Mouse (Mus musculus) gastrocnemius, postnatal 25 days (tissue): ENCODE results near the gene Klk10. TPM values are rescaled to one million over a fixed set of nuclear protein-coding genes. Genes with fewer than 3 reads are reported as not detected.

ENCODE experiments used
- DNase-seq: peaks from one replicate; pipeline ENCODE4 v3.0.0; 2022
- long read RNA-seq, 2 experiments: library from polyadenylated mRNA; stranded (forward); transcript quantifications; one replicate each; pipeline ENCODE4 v2.0.0; 2021
- total RNA-seq, 2 experiments: library from RNA; stranded (reverse); gene quantifications; 1 replicate in 1 of 2; 2 replicates in 1 of 2; pipeline ENCODE4 v1.2.3; 2021

The Klk10 gene
- total RNA-seq, result 1 to 10 TPM in 1 of 2 experiments, under 1 TPM in 1; 0.79 to 1.2 TPM
- long read RNA-seq, experiment 1, partial matches to known transcripts, result 0 of 2 reads
- long read RNA-seq, experiment 1, other reads (novel, unspliced or antisense), result 0 of 2 reads
- long read RNA-seq, experiment 2, result 0 reads

DNA sequence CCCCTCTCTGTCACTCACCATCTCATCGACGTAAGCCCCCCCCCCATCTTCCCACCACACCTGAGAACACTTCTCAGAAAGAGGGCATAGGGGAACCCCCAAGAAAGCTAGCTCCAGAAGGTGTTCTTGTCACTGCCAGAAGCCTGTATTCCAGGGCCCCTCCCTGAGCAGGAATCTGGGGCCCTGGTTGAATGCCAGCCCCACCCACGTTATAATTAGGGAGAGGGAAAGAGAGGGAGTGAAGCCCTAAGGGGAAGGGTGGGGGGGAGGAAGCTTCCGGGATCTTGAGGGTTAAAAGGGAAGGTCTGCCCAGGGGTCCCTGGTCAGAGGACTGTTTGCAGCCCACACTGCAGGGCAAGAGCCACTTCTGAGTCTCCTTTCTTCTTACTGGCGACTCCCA lies at the start of gene Klk10:
TSS of gene Klk10 (plus strand) at position 290 of the 400 bp plus-strand sequence.
- DNase-seq, result no peak

- no peak for DNase-seq
Measured at GRCm38 (mm10) chr7:43747788-43748187, 33.0 kb upstream of the Klk10 start.

- no peak for DNase-seq
Measured at GRCm38 (mm10) chr7:43752806-43753205, 28.0 kb upstream of the Klk10 start.

GRCm38 (mm10) chr7:43766484-43766883 lies 14.4 kb upstream of the Klk10 start:
- DNase-seq, result no peak

DNA sequence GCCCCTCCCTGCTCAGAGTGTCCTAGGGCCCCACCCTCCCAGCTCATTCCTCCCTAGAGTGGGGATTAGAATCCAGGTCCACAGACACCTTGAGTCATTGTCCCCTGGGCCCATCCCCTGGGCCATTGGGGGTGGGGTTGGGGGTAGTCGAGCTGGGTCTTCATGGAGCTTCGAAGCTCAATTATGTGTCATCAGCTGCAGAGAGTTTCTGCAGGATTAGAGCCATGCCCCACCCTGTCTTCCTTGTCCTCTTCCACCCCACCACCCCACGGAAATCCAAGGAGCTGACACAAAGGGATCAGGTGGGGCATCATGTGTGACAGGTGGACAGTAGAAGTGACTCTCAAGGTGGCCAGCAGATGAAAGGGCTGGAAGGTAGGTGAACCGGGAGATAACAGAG lies 12.2 kb upstream of the Klk10 start, which contains the start of gene Klk12:
TSS of gene Klk12 (plus strand) at position 301 of the 400 bp plus-strand sequence.
- DNase-seq, result no peak

DNA sequence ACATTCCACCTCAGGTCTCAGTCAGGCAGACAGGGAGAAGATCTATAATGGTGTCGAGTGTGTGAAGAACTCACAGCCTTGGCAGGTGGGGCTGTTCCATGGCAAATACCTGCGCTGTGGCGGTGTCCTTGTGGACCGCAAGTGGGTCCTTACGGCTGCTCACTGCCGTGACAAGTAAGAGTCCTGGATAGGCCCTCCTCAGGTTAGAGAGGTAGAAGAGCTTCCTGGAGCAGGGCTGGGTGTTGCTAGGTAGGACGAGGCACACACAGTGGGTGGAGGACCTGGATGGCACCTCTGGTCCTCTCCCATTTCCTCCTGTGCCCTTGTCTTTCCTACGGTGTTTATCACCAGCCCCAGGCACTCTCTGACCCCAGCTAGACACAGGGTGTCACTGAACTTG lies 11.2 kb upstream of the Klk10 start:
- no peak for DNase-seq

DNA sequence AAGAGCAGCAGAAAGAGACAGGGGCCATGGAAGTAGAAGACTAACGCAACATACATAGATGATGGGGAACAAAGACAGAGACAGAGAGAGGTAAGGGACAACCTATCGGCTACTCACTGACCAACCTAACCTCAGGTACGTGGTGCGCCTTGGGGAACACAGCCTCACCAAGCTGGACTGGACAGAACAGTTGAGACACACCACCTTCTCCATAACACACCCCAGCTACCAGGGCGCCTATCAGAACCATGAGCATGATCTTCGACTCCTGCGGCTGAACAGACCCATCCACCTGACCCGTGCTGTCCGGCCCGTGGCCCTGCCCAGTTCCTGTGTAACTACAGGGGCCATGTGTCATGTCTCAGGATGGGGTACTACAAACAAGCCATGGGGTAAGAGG lies 10.1 kb upstream of the Klk10 start:
- DNase-seq, result no peak

- DNase-seq, result no peak
Measured at GRCm38 (mm10) chr7:43771916-43772315, 8.9 kb upstream of the Klk10 start.

GRCm38 (mm10) chr7:43772901-43773300 lies 7.9 kb upstream of the Klk10 start:
- DNase-seq, result no peak

DNA sequence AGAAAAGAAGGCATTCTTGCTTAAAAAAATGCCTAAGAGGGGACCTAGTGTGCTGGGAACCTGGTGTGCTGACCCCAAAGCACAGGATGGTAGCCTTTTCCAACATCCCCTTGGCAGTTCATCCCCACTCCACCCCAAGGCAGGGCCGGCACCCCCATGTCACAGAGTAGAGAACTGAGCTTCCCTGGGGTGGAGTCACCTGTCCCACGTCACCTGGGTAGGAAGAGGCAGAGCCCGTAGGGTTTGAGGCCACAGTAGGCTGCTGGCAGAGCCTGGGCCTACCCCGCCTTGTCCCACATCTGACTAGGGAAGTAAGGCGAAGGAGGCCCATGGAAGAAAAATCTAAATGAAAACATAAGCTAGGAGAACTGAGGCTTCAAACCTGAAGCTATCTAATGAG lies 6.5 kb upstream of the Klk10 start, which contains the start of gene Klk11:
TSS of gene Klk11 (plus strand) at position 241 of the 400 bp plus-strand sequence.
- DNase-seq, result no peak

DNA sequence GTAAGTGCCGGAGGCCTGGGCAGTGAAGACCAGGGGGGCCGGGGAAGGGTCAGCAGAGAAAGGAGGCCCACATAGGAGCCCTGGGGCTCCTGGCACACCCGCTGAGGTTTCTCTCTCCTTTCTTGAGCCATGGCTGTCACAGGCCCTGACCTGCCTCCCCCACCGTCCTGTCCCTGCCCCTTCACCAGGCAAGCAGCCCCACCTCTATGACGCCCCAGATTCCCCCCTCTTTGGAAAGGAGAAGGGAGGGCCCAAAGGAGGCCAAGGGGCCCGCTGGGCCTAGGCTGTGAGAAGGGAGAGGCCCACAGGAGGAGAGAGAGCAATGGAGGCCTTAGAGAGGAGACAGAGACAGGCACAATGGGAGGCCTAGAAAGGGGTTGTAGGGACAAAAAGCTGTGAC lies 6.0 kb upstream of the Klk10 start:
- no peak for DNase-seq

DNA sequence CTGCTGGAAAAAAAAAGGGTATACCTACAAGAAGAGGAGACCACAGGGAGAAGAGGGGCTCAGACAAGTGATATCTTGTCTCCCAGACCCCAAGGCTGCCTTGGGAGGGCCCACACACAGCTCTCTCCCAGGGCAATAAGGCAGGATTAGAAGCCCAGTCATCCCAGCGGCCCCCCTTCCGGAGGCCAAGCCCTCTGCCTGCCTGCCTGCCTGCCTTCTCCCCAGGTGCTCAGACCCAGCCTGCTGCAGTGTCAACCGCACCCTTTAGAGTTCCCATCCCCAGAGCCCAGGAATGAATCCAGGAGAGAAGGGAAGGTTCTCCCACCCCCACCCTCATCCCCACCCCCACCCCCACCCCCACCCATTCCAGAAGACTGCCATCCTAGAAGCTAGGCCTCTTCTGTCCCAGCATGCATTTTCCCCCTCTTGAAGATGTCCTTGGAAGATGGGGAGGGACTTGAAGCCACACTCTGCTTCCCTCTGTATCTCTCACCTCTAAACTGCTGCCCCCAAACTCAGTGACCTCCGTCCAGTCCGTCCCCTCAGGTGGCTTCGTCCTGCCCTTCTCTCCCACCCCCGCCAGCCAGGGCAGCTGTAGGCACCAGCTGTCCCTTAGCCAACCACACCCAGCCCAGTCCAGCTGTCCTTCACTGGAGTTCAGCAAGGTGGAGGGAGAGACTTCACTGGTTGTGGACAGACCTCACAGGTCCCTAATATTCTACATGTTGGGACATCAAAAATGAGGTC lies 5.4 kb upstream of the Klk10 start:
- no peak for DNase-seq

- no peak for DNase-seq
Measured at GRCm38 (mm10) chr7:43776506-43776905, 4.3 kb upstream of the Klk10 start.

GRCm38 (mm10) chr7:43777423-43777822 lies 3.4 kb upstream of the Klk10 start:
- DNase-seq, result no peak

- no peak for DNase-seq
Measured at GRCm38 (mm10) chr7:43778176-43778970, 2.5 kb upstream of the Klk10 start.

GRCm38 (mm10) chr7:43780241-43780640 lies 594 bp upstream of the Klk10 start:
- DNase-seq, result no peak

- DNase-seq, result no peak
Measured at GRCm38 (mm10) chr7:43781541-43781940, 706 bp downstream of the Klk10 start.

DNA sequence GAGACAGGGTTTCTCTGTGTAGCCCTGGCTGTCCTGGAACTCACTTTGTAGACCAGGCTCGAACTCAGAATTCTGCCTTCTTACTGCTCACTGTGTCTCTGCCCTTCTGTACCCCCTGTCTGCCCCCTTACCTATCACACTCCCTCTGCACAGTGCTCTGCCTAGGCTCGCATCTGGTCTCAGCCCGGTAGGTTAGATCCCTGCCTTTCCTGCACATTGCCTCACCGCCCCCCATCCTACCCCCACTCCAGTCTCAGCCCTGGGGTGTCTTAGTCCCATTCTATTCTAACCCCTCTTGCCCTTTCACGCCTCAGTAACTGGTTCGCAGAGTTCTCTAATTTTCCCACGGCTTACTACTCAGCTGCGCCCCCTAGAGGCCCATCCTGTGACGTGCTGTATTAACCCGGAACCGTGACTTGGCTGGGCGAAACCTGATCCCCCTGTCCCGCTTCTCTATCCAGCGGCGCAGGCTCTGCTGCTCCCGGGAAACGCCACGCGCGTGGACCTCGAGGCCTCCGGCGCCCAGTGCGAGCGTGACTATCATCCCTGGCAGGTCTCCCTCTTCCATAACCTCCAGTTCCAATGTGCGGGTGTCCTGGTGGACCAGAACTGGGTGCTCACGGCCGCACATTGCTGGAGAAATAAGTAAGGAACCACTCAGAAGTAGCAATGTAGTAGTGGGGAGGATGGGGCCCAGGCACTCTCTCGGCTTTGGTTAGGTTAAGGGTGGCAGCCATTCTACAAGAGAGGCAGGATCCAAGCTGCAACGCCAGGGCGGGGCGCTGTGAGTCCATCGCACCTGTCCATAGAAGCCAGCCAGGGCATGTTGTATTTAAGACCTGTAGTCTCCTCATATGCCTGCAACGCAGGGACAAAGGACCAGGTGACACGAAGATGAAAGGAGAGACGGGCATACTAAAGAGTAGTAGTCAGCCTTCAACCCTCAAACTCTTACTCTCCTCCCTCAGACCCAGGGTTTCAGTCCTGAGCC lies 1.7 kb downstream of the Klk10 start:
- DNase-seq, result peak; percentile 40

GRCm38 (mm10) chr7:43785286-43785685 lies 4.5 kb downstream of the Klk10 start:
- no peak for DNase-seq

DNA sequence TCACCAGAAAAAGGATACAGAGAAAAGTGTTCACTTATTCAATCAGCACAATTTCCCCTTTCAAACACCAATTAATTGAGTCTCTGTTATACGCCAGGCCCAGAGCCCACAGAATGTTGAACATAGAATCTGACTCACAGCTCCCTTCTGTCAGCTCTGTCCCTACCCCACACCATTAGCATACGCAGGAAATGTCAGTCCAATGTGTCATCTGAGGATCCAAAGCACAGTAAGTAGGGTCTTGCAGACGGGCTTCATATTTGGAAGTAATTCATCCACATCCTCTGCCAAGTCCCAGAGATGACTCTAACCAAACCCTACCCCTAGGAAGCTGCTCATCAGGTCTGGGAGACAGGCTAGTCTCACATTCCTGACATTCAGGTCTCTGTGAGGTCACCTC lies 7.3 kb downstream of the Klk10 start:
- DNase-seq, result no peak

GRCm38 (mm10) chr7:43789295-43789694 lies 8.5 kb downstream of the Klk10 start:
- no peak for DNase-seq

DNA sequence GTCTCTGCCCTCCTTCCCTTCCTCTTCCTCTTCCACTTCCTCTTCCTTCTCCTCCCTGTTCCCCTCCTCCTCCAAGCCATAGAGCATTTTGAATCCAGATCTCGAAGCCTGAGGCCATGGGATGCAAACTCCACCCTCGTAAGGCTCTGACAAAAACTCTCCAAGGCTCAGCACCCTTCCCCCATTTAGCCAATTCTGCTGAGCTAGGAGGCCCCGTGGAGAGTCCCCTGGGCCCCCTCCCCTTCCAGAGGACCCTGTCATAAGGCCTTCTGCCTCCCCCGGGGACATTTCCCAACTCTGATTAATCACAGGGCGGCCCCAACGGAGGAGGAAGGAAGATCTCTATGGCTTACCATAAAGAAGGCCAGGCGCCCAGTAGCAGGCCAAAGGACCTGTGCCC lies 10.8 kb downstream of the Klk10 start, which contains the start of gene Klk9:
TSS of gene Klk9 (plus strand) at position 301 of the 400 bp plus-strand sequence.
- no peak for DNase-seq
